Mouse (Mus musculus) embryo, embryonic 10 days (tissue): ENCODE data around the gene Tnk2.

Experiments
- DNase-seq: peaks from one replicate; pipeline ENCODE4 v3.0.0-alpha.2; 2015; ENCODE audit warnings: low spot score

The Tnk2 gene

DNA sequence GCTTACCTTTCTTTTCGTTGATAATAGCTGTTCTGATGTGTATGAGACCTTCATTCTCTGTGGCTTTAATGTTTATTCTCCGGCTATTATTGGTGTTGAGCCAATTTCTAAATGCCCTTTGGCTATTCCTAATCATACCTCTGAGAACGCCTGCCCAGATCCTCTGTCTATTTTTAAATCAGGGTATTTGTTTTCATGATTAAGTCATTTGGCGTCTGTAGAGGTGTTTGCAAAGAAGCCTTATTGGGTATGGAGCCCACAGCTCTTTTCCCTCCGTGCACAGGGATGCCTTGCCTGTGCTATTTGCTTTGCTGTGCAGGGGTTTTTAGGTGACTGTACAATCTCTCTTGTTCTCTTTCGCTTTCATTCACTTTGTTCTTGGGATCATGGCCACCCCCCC, 69.9 kb downstream of the Tnk2 start:
- DNase-seq, result no peak

DNA sequence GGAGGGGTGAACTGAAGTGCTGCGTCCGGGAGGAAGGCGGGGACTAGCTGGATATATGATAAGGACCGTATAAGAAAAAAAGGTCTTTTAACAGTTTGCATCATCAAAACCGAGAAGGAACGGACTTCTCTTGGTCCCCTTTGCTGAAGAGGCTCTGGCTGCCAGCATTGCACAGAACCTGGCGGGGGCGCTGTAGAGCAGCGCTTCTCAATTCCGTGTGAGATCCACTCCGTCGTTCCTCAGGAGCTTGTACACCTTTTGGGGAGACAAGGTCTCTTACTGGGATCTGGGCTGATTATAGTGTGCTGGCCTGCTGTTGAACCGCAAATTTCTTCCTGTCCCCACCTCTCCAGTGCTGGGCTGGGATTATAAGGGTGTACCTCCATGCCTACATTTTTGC, 71.7 kb downstream of the Tnk2 start:
- DNase-seq, result peak; percentile 62

DNA sequence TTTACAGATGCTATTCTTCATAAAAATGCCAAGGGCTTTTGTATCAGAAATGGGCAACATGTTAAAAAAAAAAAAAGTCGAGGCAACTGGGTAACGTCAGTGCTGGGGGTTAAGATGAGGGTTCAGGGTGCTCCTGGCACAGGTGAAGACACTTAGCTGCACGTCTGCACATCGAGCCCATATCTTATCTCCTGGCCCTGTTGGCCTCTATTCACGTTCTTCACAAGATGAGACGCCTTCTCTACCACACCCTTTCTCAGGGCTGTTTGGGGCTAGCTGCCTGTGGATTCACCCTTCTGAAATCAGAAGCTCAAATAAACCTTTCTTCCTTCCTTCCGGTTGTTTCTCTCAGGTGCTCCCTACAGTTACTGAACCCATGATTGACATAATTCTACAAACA, 79.5 kb downstream of the Tnk2 start:
- no peak for DNase-seq

DNA sequence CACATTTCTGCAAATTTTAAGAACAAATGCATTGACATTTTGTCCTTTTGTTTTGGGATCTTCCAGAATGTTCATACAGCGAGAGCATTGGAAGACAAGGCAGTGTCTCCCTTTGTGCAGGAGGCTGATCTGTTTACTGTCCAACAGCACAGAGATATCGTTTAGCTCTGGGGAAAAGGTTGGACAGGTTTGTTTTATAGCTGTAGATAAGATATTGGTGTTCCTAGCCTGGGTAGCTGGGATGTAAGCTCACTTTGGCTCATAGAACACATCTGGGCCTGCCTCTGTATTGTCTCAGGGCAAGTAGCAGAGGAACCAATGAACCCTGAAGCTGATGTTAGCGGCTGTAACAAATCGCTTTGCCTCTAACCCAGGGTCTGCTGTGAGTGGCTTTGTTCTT, 80.1 kb downstream of the Tnk2 start:
- no peak for DNase-seq

DNA sequence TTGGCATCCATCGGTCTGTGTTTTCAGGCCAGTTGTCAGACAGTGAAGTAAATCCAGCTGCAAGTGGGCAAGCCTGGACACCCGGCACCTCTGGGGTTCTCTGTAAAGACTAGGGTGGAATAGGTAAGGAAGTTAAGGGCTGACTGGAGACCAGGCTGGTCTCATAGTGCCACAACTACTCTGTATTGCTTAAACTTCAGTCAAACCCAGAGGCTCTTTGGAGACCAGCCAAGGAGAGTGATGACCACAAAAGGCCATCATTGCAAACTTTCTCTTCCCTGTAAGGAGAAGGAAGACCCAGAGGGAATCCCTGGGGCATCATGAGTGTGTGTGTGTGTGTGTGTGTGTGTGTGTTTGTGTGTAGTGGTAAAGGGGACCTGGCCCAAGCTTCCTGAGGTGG, 80.6 kb downstream of the Tnk2 start:
- DNase-seq, result no peak

DNA sequence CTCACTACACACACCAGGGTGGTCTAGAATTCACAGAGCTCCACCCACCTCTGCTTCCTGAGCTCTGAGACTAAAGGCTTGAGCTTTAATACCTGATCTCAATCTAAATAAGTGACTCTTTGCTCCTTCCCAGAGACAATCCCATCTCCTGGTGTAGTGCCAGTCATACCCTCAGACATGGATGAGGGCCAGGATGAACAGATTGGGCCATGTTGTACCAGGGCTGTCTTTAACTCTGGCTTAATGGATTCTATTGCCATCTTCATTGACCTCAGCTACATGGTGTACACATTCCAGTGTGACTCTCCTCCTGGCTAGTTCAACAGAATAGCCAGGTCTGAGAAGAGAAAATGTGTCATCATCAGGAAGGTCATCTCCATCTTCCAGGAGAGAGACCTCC, 82.8 kb downstream of the Tnk2 start:
- no peak for DNase-seq

DNA sequence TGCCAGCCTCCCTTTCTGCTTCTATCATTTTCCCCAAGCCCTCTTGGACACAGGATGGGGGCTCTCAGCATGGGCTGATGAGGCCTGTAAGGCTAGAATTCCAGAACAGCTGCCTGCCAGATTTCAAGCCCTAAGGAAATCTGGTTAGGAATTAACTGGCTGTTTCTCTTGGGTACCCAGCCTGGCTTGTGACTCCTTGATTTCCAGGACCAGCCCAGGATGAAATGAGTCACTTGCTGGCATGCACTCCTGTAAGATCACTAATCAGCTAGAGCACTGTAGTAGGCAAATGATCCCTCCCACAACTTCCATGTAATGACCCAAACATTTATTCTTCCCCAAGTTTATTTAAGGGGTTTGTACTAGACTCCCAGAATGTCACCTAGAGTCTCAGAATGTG, 84.6 kb downstream of the Tnk2 start:
- no peak for DNase-seq

DNA sequence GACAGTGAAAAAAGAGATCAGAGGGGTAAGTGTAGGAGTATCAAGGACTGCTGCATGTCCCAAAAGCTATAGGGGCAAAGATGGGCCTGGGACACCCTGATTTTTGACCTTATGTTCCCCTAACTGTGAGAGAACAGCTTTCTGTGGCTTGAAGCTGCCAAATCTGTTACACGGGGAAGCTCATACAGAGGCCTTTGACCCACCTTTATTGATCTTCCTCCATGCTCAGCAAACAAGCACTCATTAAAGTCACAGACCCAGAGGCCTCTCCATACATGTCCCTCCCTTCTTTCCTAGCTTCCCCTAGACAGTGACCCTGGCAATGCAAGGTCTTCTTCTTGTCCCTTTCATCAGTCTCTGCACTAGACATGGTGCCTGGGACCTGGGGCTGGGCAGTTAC, 85.1 kb downstream of the Tnk2 start:
- DNase-seq, result no peak
